Mouse (Mus musculus): ENCODE measurements around the gene BC048671. TPM values are rescaled to one million over a fixed set of nuclear protein-coding genes. Genes with fewer than 3 reads are reported as not detected.

BC048671 gene
- total RNA-seq, 2 experiments from 2014 or later, result not detected

- DNase-seq, result no peak
Measured at GRCm38 (mm10) chr6:90350011-90350410, 49.0 kb downstream of the BC048671 start.

Other genes starting within 250 kb of the BC048671 start
- not detected for gene Vmn1r49, start 222.7 kb upstream of the BC048671 start, total RNA-seq (2021)
- gene Vmn1r50, start 199.8 kb upstream of the BC048671 start, total RNA-seq (2021), result not detected
- not detected for gene Vmn1r51, start 178.6 kb upstream of the BC048671 start, total RNA-seq (2021)
- gene Vmn1r52, start 126.4 kb upstream of the BC048671 start, total RNA-seq (2021), result not detected
- gene V1ra8, start 98.4 kb upstream of the BC048671 start, total RNA-seq (2021), result not detected
- gene Vmn1r53, start 76.8 kb upstream of the BC048671 start, total RNA-seq (2021), result not detected
- gene Vmn1r54, start 54.9 kb upstream of the BC048671 start, total RNA-seq (2021), result not detected
- not detected for gene Chst13, start 24.0 kb downstream of the BC048671 start, total RNA-seq (2021)
- gene Uroc1, start 32.1 kb downstream of the BC048671 start, total RNA-seq (2021), result not detected
- gene Zxdc, start 68.3 kb downstream of the BC048671 start, total RNA-seq (2021), result 10 to 100 TPM; 14.0 to 14.3 TPM
- under 1 TPM; 0.15 to 0.28 TPM for gene Cfap100, start 127.6 kb downstream of the BC048671 start, total RNA-seq (2021)
- 10 to 100 TPM; 70.9 to 89.8 TPM for gene Klf15, start 161.4 kb downstream of the BC048671 start, total RNA-seq (2021)
- 1 to 10 TPM; 1.7 to 4.9 TPM for gene Aldh1l1, start 185.2 kb downstream of the BC048671 start, total RNA-seq (2021)